Mouse (Mus musculus): ENCODE measurements around the gene Prr5l. TPM values are rescaled to one million over a fixed set of nuclear protein-coding genes. Genes with fewer than 3 reads are reported as not detected.
A peak's percentile ranks its signal among the peaks of the same experiment; 100 is the strongest.

Gene Prr5l
- total RNA-seq, 2 experiments from 2014 or later: 1.3 to 1.7 TPM

DNA sequence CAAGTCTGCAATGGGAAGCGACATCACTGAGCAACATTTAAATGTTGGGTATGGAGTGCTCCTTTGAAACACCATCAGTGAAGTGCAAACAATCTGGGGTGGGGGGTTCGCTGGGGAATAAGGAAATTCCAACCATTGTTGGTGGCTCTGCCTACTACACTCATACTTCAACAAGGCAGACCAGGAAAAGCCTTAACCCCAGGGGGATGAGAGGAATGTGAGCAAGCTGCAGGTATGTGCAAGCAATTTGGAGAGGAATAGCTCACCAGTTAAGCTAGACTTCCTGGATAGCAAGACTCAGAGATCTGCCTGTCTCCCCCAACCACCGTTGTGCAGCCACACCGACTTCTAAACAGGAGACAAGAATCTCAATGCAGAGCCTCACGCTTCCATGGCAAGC is 142.9 kb downstream of the Prr5l start:
- intact Hi-C loops (cut with DNase I): no loop called here

DNA sequence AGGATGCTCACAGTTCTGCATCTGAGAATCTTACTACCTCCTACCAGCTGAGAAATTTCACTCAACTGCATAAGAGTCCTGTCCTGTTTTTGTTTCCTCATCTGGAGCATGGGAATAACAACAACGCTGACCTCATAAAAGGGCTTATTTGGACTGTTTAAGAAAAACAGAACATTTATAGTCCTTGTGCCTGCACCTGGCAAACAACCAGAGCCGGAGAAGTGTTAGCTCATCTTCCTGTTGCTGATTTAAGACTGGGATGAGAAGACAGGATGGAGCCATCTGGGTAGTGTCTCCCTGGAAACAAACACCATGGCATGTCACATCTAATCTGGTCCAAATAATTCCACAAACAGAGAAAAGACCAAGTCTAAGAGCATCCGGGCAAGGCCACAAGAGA is 149.3 kb downstream of the Prr5l start:
- intact Hi-C loops (cut with DNase I): no loop called here
- peak; percentile 33 to 42 for DNase-seq

More for the DNA sequence above, 142.9 kb downstream of the Prr5l start:
- DNase-seq: no peak

DNA sequence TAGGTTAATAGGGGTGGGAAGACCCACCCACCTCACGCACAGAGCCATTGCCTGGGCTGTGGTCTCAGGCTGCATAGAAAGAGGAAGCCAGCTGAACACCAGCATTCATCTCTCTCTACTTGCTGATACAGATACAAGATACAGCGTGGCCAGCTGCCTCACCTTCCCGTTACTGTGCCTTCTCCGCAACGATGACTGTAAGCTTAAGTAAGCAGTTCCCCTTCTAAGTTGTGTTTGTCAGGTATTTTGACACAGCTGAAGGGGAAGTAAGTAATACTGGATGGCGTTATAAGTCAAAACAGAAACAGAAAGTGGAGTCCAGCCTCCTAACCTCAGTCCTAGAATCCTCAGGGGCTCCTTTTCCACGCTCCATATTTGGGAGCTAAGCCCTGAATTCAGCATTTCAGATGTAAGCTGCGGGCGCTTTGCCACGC is 150.0 kb downstream of the Prr5l start:
- intact Hi-C loops (cut with DNase I): no loop called here

DNA sequence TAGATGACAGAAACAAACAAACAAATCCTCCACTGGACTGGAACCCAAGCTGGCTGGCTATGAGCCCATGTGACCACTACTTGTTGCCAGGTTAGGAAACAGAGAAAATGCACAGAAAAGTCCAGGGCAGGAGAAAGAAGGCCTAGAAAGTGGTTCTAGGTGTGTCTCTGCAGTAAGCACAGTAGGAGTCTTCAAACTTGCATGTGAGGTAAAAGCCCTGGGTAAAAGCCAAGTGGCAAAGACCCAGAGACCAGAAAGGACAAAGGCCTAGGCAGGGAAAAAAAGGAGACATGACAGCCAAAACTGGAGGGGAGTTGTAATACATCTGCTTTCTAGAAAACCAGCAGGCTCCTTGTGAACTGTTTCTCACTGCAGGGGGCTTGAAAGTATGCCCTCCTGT is 151.9 kb downstream of the Prr5l start:
- DNase-seq: no peak
- intact Hi-C loops (cut with DNase I): no loop called here

More for the DNA sequence above, 150.0 kb downstream of the Prr5l start:
- DNase-seq: no peak

DNA sequence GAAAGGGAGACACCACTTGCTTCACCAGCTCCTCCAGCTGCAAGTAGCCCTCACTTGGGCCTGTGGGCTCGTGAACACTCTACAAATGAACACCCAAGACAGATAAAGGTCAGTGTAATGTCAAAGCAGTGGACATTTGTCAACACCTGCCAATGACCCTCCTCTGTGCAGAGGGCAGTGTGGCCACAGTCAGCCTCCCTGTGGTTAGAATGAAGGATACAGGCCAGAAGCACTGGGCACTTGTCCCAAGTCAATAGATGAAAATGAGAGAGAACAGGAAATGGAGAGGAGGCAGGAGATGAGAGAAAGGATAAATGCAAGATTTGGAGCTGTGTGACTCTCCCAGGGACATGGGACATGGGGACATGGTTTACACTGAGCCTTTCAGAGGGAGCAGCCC is 153.4 kb downstream of the Prr5l start:
- intact Hi-C loops (cut with DNase I): no loop called here
- no peak for DNase-seq

DNA sequence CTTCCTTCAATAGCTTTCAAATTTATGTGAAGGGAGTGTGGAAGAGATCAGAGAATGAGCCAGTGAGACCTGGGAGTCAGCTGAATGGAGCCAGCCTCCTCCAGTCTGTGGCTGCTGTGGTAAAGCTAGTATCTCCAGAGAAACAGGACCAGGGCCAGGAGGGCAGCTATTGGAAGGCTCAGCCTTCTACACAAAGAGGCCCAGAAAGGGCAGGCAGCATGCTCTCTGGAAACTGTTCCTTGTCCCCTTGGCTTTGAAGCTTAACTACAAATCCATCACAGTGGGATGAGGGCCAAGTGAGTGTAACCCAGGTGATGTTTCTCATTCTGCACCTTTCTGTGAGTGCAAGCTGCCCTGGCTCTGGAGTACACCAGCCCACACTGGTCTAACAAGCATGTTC is 155.0 kb downstream of the Prr5l start:
- no peak for DNase-seq
- intact Hi-C loops (cut with DNase I): no loop called here

DNA sequence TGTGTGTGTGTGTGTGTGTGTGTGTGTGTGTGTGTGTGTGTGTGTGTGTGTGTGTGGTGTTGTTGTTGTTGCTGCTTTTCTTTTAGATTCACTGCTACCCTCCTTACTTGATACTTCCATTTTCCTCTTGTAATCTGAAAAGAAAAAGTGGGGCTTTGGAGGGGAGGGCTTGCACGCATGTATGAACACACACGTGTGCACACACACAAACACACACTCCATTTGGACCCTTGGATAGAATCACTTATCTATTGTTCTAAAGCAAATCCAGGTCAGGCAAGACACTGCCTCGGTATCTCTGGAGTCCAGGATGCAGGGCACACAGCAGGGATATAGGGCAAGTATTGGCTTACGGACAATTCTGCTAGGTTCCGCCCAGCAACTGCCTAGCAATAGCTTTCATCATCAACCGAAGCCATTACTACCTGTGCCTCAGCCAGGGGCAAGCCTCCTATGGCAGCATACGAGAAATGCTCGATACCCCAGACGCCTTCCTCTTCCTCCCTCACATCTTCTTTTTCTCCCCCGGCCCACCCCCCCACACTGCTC is 159.4 kb downstream of the Prr5l start:
- no peak for DNase-seq
- intact Hi-C loops (cut with DNase I): no loop called here

DNA sequence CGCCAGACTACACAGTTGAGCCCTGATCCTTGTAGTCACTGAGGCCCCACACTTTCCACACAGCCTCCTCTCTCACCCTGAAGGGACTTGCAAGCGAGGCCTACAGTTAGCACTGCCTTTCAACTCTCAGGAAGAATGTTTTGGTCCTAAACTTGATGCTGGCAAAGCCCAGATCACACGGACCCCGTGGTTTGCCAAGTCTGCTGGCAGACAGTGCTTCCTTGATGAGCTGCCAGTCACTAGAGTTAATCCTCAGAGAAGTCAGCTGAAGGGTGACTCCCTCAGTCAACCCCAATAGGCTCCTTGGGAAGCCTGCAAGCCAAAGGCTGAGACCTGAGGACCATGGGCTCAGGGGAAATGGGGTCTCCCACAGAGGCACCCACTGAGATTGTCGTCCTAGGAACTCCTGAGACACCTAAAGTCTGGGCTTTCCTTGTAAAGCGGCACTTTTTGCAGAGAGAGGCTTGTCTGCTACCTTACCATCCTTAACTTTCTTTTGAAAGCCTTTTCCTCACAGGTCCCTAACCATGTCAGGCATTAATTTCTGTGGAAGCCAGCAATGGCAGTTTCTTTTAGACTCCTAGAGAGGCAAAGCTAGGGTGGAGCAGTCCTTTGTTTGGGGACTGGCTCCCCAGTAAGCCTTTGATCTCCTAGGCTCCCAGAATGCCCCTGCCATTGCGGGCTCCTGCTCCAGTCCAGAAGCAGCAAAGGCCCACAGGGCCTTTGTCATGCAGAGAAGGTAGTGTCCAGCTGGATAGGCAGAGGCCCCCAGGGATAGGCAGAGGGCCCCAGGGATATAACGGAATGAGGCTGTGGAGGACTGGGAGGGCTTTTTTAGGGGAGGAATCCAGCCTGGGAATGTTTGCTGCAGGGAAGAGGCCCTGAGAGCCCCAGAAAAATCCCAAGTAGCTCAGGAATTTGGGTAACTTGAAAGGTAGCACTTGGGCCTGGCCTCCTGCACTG is 160.2 kb downstream of the Prr5l start:
- intact Hi-C loops (cut with DNase I): no loop called here
- peak; percentile 25 to 31 for DNase-seq

DNA sequence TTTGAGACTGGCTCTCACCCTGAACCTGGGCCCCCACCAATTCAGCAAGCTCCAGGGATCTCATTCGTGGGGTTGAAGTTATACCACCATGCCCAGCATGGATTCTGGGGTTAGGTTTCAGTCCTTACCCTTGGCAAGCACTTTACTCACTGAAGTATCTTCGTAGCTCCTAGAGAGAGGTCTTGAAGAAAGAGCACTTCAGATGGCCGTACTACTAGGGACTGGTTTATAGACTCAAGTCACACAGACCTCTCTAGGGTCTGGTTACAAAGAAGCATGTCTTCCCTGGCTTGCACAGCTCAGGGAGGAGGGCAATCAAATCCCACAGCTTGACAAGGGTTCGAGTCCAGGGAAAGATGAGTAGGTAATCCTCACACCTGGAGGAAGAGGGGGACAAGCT is 161.0 kb downstream of the Prr5l start:
- intact Hi-C loops (cut with DNase I): no loop called here
- DNase-seq: no peak

DNA sequence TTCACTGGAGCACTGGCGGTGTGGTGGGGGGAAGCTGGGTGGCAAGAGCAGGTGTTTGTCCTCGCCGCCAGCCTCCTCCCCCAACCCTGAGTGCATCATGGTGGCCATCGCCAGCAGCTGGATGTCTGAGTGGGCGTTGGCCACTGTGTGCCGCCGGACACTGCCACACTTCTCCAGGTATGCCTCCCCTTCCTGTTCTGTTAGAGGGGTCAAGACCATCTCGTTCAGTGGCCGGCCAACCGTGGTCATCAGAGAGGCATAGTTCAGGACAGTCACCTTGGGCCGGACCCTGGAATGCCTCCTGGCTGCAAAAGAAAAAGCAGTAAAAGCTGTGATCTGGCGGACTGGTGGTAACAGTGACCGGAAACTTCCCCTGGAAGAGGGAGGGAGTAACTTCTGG is 165.7 kb downstream of the Prr5l start:
- intact Hi-C loops (cut with DNase I): loop anchor here (5.0 kb wide), 2 partner anchors 40 to 80 kb away; no protein-coding TSS in a partner anchor
- DNase-seq: no peak

DNA sequence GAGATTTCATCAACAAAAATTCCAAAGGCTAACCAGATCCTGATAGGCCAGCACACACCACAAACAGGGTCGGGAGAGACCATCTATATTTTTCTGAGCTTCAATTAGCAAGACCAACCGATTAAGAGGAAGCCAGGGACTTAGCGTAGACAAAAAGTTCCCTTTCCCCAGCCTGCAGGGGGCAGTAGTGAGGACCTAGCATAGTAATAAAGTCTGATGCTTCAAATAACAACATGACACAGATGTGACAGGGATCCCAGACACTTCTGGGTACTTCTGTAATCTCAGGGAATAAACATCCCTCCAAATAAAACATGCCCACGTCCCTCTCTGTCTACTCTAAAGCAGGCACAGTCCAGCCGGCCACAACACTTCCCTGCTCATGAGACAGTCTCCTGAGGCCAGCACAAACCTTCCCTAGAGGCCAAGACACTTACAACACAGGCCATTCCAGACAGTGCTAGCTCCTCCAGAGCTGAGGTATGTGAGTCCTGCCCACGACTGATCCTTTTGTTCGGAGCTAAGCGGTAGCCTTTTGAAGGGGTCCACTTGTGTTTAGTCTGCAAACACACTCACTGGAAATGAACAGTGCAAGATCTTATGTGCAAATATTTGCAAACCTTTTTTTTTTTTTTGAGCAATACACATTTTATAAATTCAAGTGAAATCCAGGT is 167.0 kb downstream of the Prr5l start:
- DNase-seq: peak; percentile 59 to 69
- intact Hi-C loops (cut with DNase I): loop anchor here (5.0 kb wide), 2 partner anchors 42 to 82 kb away; no protein-coding TSS in a partner anchor

DNA sequence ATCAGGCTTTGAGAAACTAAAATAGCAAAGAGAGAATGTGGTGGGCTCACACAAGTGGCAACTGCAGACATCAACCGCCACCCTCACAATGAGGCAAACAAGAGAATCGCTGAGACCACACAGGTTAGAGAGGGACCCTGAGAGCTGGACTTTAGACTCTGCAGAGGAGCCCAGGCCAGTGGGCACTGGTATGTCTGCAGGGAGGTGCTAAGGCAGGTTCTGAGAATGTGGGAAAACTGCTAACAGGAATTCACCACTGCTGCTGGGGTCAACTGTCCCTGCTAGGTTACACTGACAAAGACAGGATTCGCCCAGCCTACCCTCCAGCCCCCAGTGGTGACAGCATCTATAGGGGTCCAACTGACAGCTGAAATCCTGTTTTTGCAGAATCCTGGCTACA is 171.2 kb downstream of the Prr5l start:
- intact Hi-C loops (cut with DNase I): no loop called here
- no peak for DNase-seq

DNA sequence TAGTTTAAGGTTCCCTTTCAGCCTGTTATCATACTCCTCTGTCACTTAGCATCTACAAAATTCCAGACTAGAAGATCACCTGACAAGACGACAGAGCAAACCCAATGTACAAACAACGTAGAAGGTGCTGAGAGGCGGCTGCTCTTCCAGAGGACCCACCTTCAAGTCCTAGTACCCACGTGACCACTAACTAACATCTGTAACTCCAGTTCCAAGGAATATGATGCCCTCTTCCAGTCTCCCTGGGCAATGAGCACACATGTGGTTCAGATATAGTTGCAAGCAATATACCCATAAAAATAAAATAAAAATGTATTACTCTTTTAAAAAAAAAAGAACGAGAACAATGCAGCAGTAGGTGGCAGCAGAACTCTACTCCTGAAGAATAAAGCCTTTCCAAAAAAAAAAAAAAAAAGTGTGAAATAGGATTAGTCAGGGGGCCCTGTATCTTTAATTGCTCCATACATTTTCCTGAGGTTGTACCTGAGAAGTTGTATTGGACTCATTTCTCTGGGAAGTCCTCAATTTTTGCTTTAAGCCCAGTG is 176.8 kb downstream of the Prr5l start:
- intact Hi-C loops (cut with DNase I): loop anchor here (2.0 kb wide), 2 partner anchors 123 to 165 kb away; no protein-coding TSS in a partner anchor
- no peak for DNase-seq

DNA sequence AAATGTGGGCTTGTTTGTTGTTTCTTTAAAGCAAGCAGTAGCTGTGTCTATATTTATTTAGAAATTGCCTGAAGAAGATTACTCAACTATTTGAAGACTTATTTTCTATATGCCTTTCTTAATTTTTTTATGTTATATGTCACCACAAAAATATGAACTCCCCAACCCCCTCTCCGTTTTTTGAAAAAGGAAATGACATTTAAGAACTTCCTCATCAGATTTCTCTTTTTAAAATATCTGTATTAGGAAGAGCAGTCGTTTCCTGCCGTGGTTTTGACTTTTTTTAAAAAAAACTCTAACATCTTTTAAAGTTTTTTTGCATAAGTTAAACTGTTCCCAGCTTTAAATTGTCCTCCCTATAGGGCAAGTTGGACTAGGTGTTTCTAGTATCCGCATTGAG is 183.5 kb downstream of the Prr5l start:
- no peak for DNase-seq
- intact Hi-C loops (cut with DNase I): loop anchor here (10.0 kb wide), 1 partner anchor 756 kb away; the partner anchor contains the start of gene Fjx1

DNA sequence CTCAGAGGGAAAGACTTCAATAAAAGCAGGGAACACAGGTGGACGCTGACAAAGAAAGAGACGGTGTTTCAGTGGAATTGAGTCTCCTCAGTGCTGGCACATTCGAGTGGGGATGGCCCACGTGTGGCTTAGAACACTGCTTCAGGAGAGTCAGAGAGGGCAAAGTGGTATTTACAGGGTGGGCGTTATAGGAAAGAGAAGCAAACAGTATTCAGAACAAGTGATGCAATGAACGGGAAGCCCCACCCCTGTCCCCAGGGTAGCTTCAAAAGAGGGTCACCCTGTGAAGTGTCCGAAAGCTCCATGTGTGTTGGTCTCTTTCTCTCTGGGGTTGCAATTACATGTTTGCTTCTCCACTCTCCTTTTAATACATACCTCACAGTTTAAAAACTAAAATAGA is 187.2 kb downstream of the Prr5l start:
- intact Hi-C loops (cut with DNase I): loop anchor here (10.0 kb wide), 1 partner anchor 759 kb away; the partner anchor contains the start of gene Fjx1
- no peak for DNase-seq

DNA sequence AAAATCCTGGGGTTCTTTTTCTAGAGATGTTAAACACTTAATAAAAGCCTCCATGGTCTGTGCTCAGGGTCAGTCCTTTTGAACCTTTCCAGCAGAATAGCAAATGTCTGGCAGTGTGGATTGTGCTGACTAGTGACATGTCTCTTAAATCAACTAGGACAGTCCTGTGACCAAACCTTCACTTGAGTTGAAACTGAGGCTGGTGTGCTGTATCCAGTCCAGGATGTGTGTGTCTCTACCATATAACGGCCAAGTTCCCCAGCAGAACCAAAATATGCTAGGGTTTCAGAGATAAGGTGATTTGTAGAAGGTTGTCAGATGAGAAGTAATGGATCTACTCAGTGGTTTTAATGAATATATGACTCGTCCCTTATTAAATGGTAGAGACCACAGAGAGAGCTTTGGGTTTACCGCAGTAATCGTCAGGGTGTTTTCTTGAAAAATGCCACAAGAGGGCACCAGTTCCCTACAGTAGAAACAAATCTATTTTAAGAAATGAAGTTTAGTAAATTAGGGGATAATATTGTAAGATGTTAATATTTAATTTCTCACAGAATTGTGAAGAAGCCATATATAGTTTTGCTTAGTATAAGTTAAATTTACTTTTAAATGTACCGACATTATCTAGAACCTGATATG is 189.1 kb downstream of the Prr5l start:
- intact Hi-C loops (cut with DNase I): loop anchor here (2.0 to 10.0 kb wide), 3 partner anchors 134 to 761 kb away; partner anchors contain the start of gene Fjx1
- peak in 1 of 2 experiments; percentile 9 for DNase-seq

DNA sequence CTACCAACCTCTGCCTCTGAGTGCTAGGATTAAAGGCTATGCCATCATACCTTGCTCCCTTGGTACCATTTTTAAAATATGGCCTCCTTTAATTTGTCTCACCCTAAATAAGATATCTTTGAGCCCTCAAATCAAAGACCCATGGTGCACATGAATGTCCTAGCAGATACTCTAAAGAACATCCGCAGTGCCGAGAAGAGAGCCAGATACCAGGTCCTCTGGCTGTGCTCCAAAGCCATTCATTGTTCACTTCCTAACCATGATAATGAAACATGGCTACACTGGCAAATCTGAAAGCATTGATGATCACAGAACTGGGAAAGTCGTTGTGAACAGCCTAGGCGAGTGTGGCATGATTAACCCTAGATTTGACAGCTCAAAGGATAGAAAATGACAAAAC is 189.8 kb downstream of the Prr5l start:
- DNase-seq: no peak
- intact Hi-C loops (cut with DNase I): loop anchor here (2.0 to 10.0 kb wide), 3 partner anchors 134 to 762 kb away; partner anchors contain the start of gene Fjx1

DNA sequence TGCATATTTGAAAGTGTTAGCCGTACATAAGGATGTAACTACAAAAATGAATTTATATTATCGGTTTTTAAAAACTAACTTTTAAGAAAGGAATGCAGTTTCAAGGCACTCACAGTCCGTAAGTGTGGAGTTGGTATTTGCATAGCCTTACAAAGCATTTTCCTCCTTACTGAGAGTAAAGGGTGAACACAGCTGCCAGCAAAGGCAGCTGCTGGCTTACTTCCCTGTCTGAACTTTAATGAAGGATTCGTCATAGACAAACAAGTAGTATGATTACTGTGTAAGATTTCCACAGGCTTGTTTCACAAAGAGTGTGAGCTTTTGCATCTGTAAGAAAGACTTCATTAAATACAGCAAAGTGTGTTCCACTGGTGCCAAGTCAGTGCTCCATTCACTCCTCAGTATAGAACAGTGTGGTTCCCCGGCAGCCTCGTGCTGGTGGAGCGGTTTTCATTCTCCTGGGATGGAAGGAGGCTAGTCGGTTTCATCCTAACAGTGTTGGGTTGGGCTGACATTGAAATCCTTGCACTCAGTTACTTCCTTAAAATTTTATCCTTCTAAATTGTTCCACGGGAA is 192.5 kb downstream of the Prr5l start:
- no peak for DNase-seq
- intact Hi-C loops (cut with DNase I): loop anchor here (5.0 to 10.0 kb wide), 2 partner anchors 137 to 764 kb away; partner anchors contain the start of gene Fjx1

DNA sequence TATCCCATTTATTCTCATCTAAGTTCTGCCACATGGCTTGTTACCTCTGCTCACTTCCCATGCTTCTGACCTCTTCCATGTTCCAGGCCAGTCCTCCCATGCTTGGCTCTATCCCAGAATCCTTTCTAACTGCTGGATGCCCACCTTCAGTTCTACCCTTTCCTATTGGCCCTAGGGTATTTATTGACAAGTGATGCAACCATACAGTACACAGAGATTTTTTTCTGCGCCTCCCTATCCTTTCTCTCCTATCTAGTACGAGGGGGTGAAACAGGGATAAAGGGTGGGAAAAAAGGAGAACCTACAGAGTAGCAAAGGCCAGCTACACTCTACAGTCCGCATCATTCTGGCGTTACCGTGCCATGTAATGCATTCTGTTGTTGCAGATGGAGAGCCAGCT is 194.8 kb downstream of the Prr5l start:
- DNase-seq: no peak
- intact Hi-C loops (cut with DNase I): no loop called here

DNA sequence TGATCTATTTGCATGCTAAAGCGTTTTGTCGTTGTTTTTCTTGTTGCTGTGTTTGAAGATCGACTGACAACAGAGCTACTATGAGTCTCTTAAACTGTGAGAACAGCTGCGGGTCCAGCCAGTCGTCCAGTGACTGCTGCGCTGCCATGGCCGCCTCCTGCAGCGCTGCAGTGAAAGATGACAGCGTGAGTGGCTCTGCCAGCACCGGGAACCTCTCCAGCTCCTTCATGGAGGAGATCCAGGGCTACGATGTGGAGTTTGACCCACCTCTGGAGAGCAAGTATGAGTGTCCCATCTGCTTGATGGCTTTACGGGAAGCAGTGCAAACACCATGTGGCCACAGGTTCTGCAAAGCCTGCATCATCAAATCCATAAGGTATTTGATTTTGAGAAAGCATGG is 198.4 kb downstream of the Prr5l start:
- peak; percentile 10 to 38 for DNase-seq
- intact Hi-C loops (cut with DNase I): no loop called here
